Mouse (Mus musculus): ENCODE measurements around the gene Paqr7.

GRCm38 (mm10) chr4:134497223-134497622 is 726 bp downstream of the Paqr7 start:
- no peak for TF ChIP-seq CTCF (conservative IDR thresholded peaks at IDR 0.05 in 1 of 2, IDR thresholded peaks at IDR 0.05 in 1 of 2; ENCODE audit: low read depth in 2 of 2, low read length in 2 of 2)
- no peak for TF ChIP-seq ETS1 (conservative IDR thresholded peaks at IDR 0.05; ENCODE audit: low read depth, low read length)
- TF ChIP-seq POLR2A (IDR thresholded peaks at IDR 0.05; ENCODE audit: low read depth, low read length): no peak
- TF ChIP-seq ZC3H11A (IDR thresholded peaks at IDR 0.05; ENCODE audit: low read depth, low read length): no peak
- no peak for TF ChIP-seq TCF12 (IDR thresholded peaks at IDR 0.05; ENCODE audit: low read depth, low read length)
- no peak for TF ChIP-seq MAX (IDR thresholded peaks at IDR 0.05; ENCODE audit: low read length)
- no peak for TF ChIP-seq NELFE (IDR thresholded peaks at IDR 0.05; ENCODE audit: low read depth, low read length)
- TF ChIP-seq TBP (conservative IDR thresholded peaks at IDR 0.05; ENCODE audit: low read depth, low read length): no peak
